Mouse (Mus musculus) left cerebral cortex, adult 9 months (tissue): Measurements from ENCODE around the gene Olfm2.

Source experiments
- DNase-seq, 2 experiments: peaks; one replicate each; pipeline ENCODE4 v3.0.0; 2022; ENCODE audit warnings: low spot score in 2 of 2

Olfm2 gene

GRCm38 (mm10) chr9:20746017-20746660 lies at the start of gene Olfm2:
Olfm2 (minus strand) TSS chr9:20746349.
- DNase-seq = no peak

GRCm38 (mm10) chr9:20794108-20794806 lies 48.1 kb upstream of the Olfm2 start:
- peak in 1 of 2 experiments; percentile 63 for DNase-seq

GRCm38 (mm10) chr9:20790345-20790744 lies 44.2 kb upstream of the Olfm2 start:
- DNase-seq = no peak

GRCm38 (mm10) chr9:20789651-20790050 lies 43.5 kb upstream of the Olfm2 start:
- no peak for DNase-seq

GRCm38 (mm10) chr9:20787992-20788391 lies 41.8 kb upstream of the Olfm2 start:
- DNase-seq = no peak

- no peak for DNase-seq
Measured at GRCm38 (mm10) chr9:20785055-20785454, 38.9 kb upstream of the Olfm2 start.

GRCm38 (mm10) chr9:20781286-20781685 lies 35.1 kb upstream of the Olfm2 start:
- DNase-seq = no peak

- DNase-seq = no peak
Measured at GRCm38 (mm10) chr9:20765274-20765673, 19.1 kb upstream of the Olfm2 start.

- DNase-seq = no peak
Measured at GRCm38 (mm10) chr9:20763099-20763498, 16.9 kb upstream of the Olfm2 start.

- DNase-seq = no peak
Measured at GRCm38 (mm10) chr9:20762197-20762961, 16.2 kb upstream of the Olfm2 start.

- no peak for DNase-seq
Measured at GRCm38 (mm10) chr9:20761388-20761787, 15.2 kb upstream of the Olfm2 start.

GRCm38 (mm10) chr9:20760813-20761212 lies 14.7 kb upstream of the Olfm2 start:
- no peak for DNase-seq

GRCm38 (mm10) chr9:20758896-20759295 lies 12.7 kb upstream of the Olfm2 start:
- no peak for DNase-seq

- DNase-seq = no peak
Measured at GRCm38 (mm10) chr9:20758243-20758642, 12.1 kb upstream of the Olfm2 start.

GRCm38 (mm10) chr9:20757087-20757955 lies 11.2 kb upstream of the Olfm2 start:
- peak in 1 of 2 experiments; percentile 59 for DNase-seq

- no peak for DNase-seq
Measured at GRCm38 (mm10) chr9:20756081-20756700, 10.0 kb upstream of the Olfm2 start.

- no peak for DNase-seq
Measured at GRCm38 (mm10) chr9:20754335-20754734, 8.2 kb upstream of the Olfm2 start.

GRCm38 (mm10) chr9:20751477-20752029 lies 5.4 kb upstream of the Olfm2 start:
- DNase-seq = no peak

GRCm38 (mm10) chr9:20749213-20749612 lies 3.1 kb upstream of the Olfm2 start:
- no peak for DNase-seq

- DNase-seq = no peak
Measured at GRCm38 (mm10) chr9:20748540-20748939, 2.4 kb upstream of the Olfm2 start.

GRCm38 (mm10) chr9:20747682-20748081 lies 1.5 kb upstream of the Olfm2 start:
- DNase-seq = no peak
